Mouse (Mus musculus) bone marrow macrophage, adult 2 months (primary cell): Measurements from ENCODE around the gene Terf2.
"Not testable (repeated sequence)": the region's sequence is repeated elsewhere in the genome, so short reads cannot be mapped to it uniquely, and the experiment has no call there.

ENCODE experiments used
- CTCF ChIP-seq: IDR thresholded peaks from 2 replicates; pipeline ENCODE4 v1.5.1; 2012; ENCODE audit warnings: low read depth, mild to moderate bottlenecking, low read length, moderate library complexity
- POLR2A ChIP-seq: IDR thresholded peaks from 2 replicates; pipeline ENCODE4 v1.6.1; 2012; ENCODE audit warnings: mild to moderate bottlenecking, low read depth, low read length, borderline replicate concordance

- not testable (repeated sequence) for TF ChIP-seq CTCF, POLR2A
These were observed 62.7 kb downstream of the Terf2 start for GRCm38 (mm10) chr8:107033609-107034008.
